Mouse (Mus musculus): Measurements from ENCODE around the gene Bicc1. TPM values are rescaled to one million over a fixed set of nuclear protein-coding genes. Genes with fewer than 3 reads are reported as not detected.

The Bicc1 gene
- polyA plus RNA-seq, 1 experiment from 2014 or later: 65.7 TPM

DNA sequence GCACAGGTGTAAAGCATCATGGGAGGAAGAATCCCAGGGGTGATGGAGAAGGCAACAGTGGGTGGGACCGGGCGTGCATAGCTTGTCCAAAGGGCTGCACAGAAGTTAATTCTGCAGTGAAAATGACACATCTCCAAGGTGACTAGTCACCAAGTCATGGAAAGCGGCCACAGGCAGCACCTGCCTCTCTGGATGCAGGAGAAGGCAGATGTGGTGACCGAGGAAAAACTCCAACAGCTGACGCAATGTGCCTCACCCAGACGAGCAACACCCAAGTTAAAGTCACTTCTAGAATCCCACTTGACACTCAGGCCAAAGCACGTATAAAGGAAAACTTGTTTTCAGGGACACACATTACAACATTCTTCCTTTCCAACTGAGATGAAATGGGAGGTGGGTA lies 177.3 kb downstream of the Bicc1 start:
- DNase-seq (ENCODE audit: low spot score) (no peak), ATAC-seq (replicated peaks; ENCODE audit: low FRiP score, low read depth) (no peak)
- Histone ChIP-seq H3K27ac (no peak overlapping the region), H3K4me1 (replicated peaks; ENCODE audit: insufficient read depth, low read length) (peaks cover 11% of the 10 kb centered on the region; the same call in 1 of the 2 replicates), H3K36me3 (ENCODE audit: insufficient read depth, low read length) (no peaks in the 10 kb centered on the region), H3K27me3 (ENCODE audit: insufficient read depth, low read length) (no peaks in the 10 kb centered on the region), H3K4me3 (replicated peaks; ENCODE audit: low read depth, low read length) (no peak overlapping the region), H3K4me2 (ENCODE audit: low read length) (no peak overlapping the region), H3K9me3 (replicated peaks; ENCODE audit: low read length) (no peaks in the 10 kb centered on the region), H3K9ac (ENCODE audit: low read depth, low read length) (no peak overlapping the region)
- no peak for TF ChIP-seq CTCF (IDR thresholded peaks at IDR 0.05; ENCODE audit: low read depth)
- 89% methylated on average over 7 of the region's 7 CpGs for WGBS

DNA sequence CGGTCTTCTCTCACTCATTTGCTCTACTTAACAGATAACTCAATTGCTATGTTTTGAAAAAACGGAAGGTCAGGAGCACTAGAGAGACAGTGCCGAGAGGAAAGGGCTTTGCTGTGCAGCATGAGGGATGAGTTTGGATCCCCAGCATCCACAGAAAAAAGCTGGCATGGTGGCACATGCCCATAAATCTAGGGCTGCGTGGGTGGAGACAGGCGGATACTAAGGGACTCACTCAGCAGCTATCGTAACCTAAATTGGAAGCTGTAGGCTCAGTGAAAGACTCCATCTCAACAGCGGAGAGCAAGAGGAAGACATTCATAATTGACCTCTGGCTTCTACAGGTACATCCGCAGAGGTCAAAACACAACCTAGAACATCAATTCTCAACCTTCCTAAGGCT lies 179.8 kb downstream of the Bicc1 start:
- no peak for TF ChIP-seq CTCF (IDR thresholded peaks at IDR 0.05; ENCODE audit: low read depth)
- no peaks in the 10 kb centered on the region for H3K9me3 ChIP-seq (replicated peaks; ENCODE audit: low read length)
- H3K4me3 ChIP-seq (replicated peaks; ENCODE audit: low read depth, low read length): no peak overlapping the region
- peaks cover 13% of the 10 kb centered on the region; the same call in 1 of the 2 replicates for H3K4me1 ChIP-seq (replicated peaks; ENCODE audit: insufficient read depth, low read length)
- H3K9ac ChIP-seq (ENCODE audit: low read depth, low read length): no peak overlapping the region
- no peaks in the 10 kb centered on the region for H3K27me3 ChIP-seq (ENCODE audit: insufficient read depth, low read length)
- H3K4me2 ChIP-seq (ENCODE audit: low read length): no peak overlapping the region
- 86% methylated on average over 8 of the region's 8 CpGs for WGBS
- ATAC-seq (replicated peaks; ENCODE audit: low FRiP score, low read depth) (no peak), DNase-seq (ENCODE audit: low spot score) (no peak)
- no peaks in the 10 kb centered on the region for H3K36me3 ChIP-seq (ENCODE audit: insufficient read depth, low read length)
- no peak overlapping the region for H3K27ac ChIP-seq

GRCm38 (mm10) chr10:70977141-70977540 lies 182.4 kb downstream of the Bicc1 start:
- DNase-seq (ENCODE audit: low spot score): peak; percentile 35

DNA sequence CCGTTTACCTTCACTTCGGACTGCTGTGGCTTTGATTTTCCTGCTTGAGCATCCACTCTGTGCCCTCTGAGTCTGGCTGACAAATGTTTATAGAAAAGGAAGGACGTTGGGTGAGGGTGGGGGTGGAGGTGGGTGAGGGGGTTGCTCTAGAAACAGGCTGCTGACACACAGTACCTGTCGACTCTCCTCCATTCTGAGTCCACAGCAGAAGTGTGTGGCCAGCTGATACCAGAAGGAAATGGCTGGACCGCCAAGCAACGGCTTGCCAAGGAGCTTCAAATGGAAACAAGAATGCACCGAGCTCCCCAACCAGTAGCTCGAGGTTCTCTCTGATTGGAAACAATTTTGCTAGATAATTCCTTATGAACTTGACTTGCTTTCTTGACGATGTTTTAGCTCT lies 182.9 kb downstream of the Bicc1 start:
- no peak for TF ChIP-seq CTCF (IDR thresholded peaks at IDR 0.05; ENCODE audit: low read depth)
- WGBS: 52% methylated on average over 9 of the region's 9 CpGs
- Histone ChIP-seq H3K4me1 (replicated peaks; ENCODE audit: insufficient read depth, low read length) (0 out of 2 replicates have a peak, but pooled peaks cover 3% of the 10 kb centered on the region), H3K36me3 (ENCODE audit: insufficient read depth, low read length) (no peaks in the 10 kb centered on the region), H3K27ac (no peak overlapping the region), H3K27me3 (ENCODE audit: insufficient read depth, low read length) (no peaks in the 10 kb centered on the region), H3K4me2 (ENCODE audit: low read length) (no peak overlapping the region), H3K9ac (ENCODE audit: low read depth, low read length) (no peak overlapping the region), H3K9me3 (replicated peaks; ENCODE audit: low read length) (no peaks in the 10 kb centered on the region), H3K4me3 (replicated peaks; ENCODE audit: low read depth, low read length) (no peak overlapping the region)
- ATAC-seq (replicated peaks; ENCODE audit: low FRiP score, low read depth) (no peak), DNase-seq (ENCODE audit: low spot score) (no peak)

More at GRCm38 (mm10) chr10:70977141-70977540, 182.4 kb downstream of the Bicc1 start:
- no peak for ATAC-seq (replicated peaks; ENCODE audit: low FRiP score, low read depth)
- no peaks in the 10 kb centered on the region for H3K36me3 ChIP-seq (ENCODE audit: insufficient read depth, low read length)
- no peak overlapping the region for H3K4me2 ChIP-seq (ENCODE audit: low read length)
- H3K4me1 ChIP-seq (replicated peaks; ENCODE audit: insufficient read depth, low read length): 0 out of 2 replicates have a peak, but pooled peaks cover 3% of the 10 kb centered on the region
- WGBS: 45% methylated on average over 6 of the region's 6 CpGs
- H3K27ac ChIP-seq: no peak overlapping the region
- H3K9me3 ChIP-seq (replicated peaks; ENCODE audit: low read length): no peaks in the 10 kb centered on the region
- TF ChIP-seq CTCF (IDR thresholded peaks at IDR 0.05; ENCODE audit: low read depth): no peak
- no peak overlapping the region for H3K4me3 ChIP-seq (replicated peaks; ENCODE audit: low read depth, low read length)
- no peaks in the 10 kb centered on the region for H3K27me3 ChIP-seq (ENCODE audit: insufficient read depth, low read length)
- H3K9ac ChIP-seq (ENCODE audit: low read depth, low read length): no peak overlapping the region

- no peak for TF ChIP-seq CTCF (IDR thresholded peaks at IDR 0.05; ENCODE audit: low read depth)
- no peak overlapping the region for H3K9ac ChIP-seq (ENCODE audit: low read depth, low read length)
- H3K4me1 ChIP-seq (replicated peaks; ENCODE audit: insufficient read depth, low read length): 0 out of 2 replicates have a peak, but pooled peaks cover 6% of the 10 kb centered on the region
- no peak overlapping the region for H3K27ac ChIP-seq
- no peak for ATAC-seq (replicated peaks; ENCODE audit: low FRiP score, low read depth)
- H3K36me3 ChIP-seq (ENCODE audit: insufficient read depth, low read length): no peaks in the 10 kb centered on the region
- DNase-seq (ENCODE audit: low spot score): no peak
- H3K9me3 ChIP-seq (replicated peaks; ENCODE audit: low read length): no peaks in the 10 kb centered on the region
- 90% methylated on average over 11 of the region's 11 CpGs for WGBS
- H3K27me3 ChIP-seq (ENCODE audit: insufficient read depth, low read length): no peaks in the 10 kb centered on the region
- H3K4me2 ChIP-seq (ENCODE audit: low read length): no peak overlapping the region
- H3K4me3 ChIP-seq (replicated peaks; ENCODE audit: low read depth, low read length): no peak overlapping the region
Observed at GRCm38 (mm10) chr10:70971156-70971555, 188.3 kb downstream of the Bicc1 start.

DNA sequence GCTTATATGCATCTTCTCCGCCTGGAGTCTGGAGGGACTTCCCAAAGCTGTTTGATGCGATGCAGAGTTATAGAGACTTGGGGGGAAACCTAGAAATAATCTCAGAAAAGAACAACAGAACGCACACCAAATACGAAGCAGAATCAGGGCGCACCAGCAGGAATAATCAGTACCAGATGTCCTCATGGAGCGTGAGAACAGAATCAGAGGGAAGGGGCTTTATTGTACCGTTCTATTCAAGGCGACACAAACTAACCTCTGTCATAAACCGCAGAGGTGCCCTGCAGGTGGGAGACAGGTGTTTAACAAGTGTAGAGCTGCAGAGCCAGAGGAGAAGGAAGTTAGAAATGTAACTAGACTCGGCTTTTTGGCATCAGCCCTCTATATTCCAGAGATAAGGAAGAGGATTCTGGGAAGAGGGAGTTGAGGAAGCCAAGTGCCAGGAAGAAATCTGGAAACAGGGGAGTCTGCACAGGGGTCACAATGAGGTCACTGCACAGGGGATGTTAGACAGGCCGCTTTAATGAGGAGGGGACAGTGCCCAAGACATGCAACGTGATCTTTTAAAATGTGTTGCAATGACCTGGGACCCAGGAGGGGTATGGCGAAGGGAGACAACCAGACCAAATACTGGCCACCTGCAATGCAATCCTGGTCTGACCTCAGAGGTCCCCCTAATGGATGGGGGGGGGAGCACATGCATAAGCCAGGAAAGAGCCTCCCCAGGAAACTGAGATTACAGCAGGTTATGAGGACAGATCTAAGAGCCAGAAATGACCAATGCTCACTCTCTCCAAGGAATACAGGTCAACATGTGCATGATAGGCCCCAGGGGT lies 190.4 kb downstream of the Bicc1 start:
- Histone ChIP-seq H3K9ac (ENCODE audit: low read depth, low read length) (no peak overlapping the region), H3K27me3 (ENCODE audit: insufficient read depth, low read length) (no peaks in the 10 kb centered on the region), H3K36me3 (ENCODE audit: insufficient read depth, low read length) (no peaks in the 10 kb centered on the region), H3K4me1 (replicated peaks; ENCODE audit: insufficient read depth, low read length) (0 out of 2 replicates have a peak, but pooled peaks cover 6% of the 10 kb centered on the region), H3K9me3 (replicated peaks; ENCODE audit: low read length) (no peaks in the 10 kb centered on the region), H3K27ac (no peak overlapping the region), H3K4me2 (ENCODE audit: low read length) (no peak overlapping the region), H3K4me3 (replicated peaks; ENCODE audit: low read depth, low read length) (no peak overlapping the region)
- ATAC-seq (replicated peaks; ENCODE audit: low FRiP score, low read depth) (no peak), DNase-seq (ENCODE audit: low spot score) (no peak)
- WGBS: 70% methylated on average over 13 of the region's 13 CpGs
- TF ChIP-seq CTCF (IDR thresholded peaks at IDR 0.05; ENCODE audit: low read depth): no peak

Measured in kidney, postnatal 0 days (tissue).